Comparison of ENCODE assay signal across 14 mouse cellular contexts in the genomic region with DNA sequence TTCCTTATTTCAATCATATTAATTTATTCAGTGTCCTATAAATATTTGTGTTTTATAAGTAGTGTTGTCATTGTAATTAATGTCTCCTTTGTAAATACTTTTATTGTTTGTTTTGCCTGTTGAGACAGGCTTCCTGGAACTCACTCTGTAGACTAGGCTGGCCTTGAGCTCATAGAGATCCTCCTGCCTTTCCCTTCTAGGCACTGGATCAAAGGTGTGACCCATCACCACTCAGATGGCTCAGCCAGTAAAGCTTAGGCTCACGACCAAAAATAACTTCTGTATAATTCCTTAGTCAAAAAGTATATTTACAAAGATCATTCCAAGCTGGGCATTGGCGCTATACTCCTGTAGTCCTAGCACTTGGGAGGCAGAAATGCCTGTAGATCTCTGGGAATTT.
"Had no signal": no experiment of that assay in that cellular context is flagged by ENCODE, and none has a peak within 500 bp of the region (broad histone marks: within the 10 kb centered on the region; RNA-seq: fewer than 3 reads in every experiment).

No protein-coding gene starts in this region.

- H3K27me3 ChIP-seq: limb, embryonic 12.5 days; liver, embryonic 12.5 days; liver, embryonic 15.5 days had no signal

- ATAC-seq: intestine, postnatal 0 days; liver, embryonic 12.5 days had no signal

- H3K27ac ChIP-seq: kidney, postnatal 0 days; layer of hippocampus, adult 2 months; left cerebral cortex, adult 2 months; limb, embryonic 12.5 days; liver, embryonic 12.5 days; liver, embryonic 15.5 days had no signal

- DNase-seq: kidney, adult 2 months; kidney, postnatal 25 days; layer of hippocampus, adult 9-11 months; liver; midbrain, embryonic 14.5 days; thymus, adult 18-20 months had no signal

- H3K9me3 ChIP-seq: limb, embryonic 12.5 days; liver, embryonic 12.5 days; liver, embryonic 15.5 days had no signal

- H3K9ac ChIP-seq: limb, embryonic 12.5 days; liver, embryonic 12.5 days; liver, embryonic 15.5 days had no signal

- H3K4me3 ChIP-seq: layer of hippocampus, adult 2 months; left cerebral cortex, adult 2 months; limb, embryonic 12.5 days; liver, embryonic 12.5 days; liver, embryonic 15.5 days had no signal

- H3K4me1 ChIP-seq: limb, embryonic 12.5 days; liver, embryonic 12.5 days; liver, embryonic 15.5 days had no signal

- H3K4me2 ChIP-seq: limb, embryonic 12.5 days; liver, embryonic 12.5 days; liver, embryonic 15.5 days; midbrain, embryonic 11.5 days had no signal
